Mouse (Mus musculus) bone marrow, adult 2 months (tissue): ENCODE results near the gene Cox6a2. TPM values are rescaled to one million over a fixed set of nuclear protein-coding genes. Genes with fewer than 3 reads are reported as not detected.

Experiments
- H3K27ac ChIP-seq: fragments of 200-500 bp; 2 replicates; pipeline ENCODE4 v1.5.1; 2012; ENCODE audit warnings: low read depth, mild to moderate bottlenecking, control low read depth, inconsistent platforms, low read length; ENCODE audit not compliant: control insufficient read depth, poor library complexity, insufficient read depth
- H3K4me1 ChIP-seq: fragments of 200-500 bp; 2 replicates; pipeline ENCODE4 v1.6.1; 2011; ENCODE audit warnings: low read length; ENCODE audit not compliant: control insufficient read depth, insufficient read depth
- H3K4me3 ChIP-seq: fragments of 200-500 bp; replicated peaks from 2 replicates; pipeline ENCODE3; 2011; ENCODE audit warnings: mild to moderate bottlenecking, low read depth, low read length, control low read depth; ENCODE audit not compliant: control insufficient read depth
- CTCF ChIP-seq: fragments of 200-500 bp; IDR thresholded peaks from 2 replicates; pipeline ENCODE4 v1.5.1; 2011; ENCODE audit warnings: low read length, control low read depth; ENCODE audit not compliant: control insufficient read depth, insufficient read depth
- POLR2A ChIP-seq: fragments of 200-500 bp; IDR thresholded peaks from 2 replicates; pipeline ENCODE4 v1.6.1; 2011; ENCODE audit warnings: low read depth, mild to moderate bottlenecking, control low read depth, low read length, borderline replicate concordance; ENCODE audit not compliant: control insufficient read depth
- WGBS: fragments of 180-500 bp; shearing (Covaris S2); methylation state at CpG from one replicate; pipeline ENCODE4 v1.1.7; 2018; 5-methylcytosine and 5-hydroxymethylcytosine counted together
- polyA plus RNA-seq: library from polyadenylated mRNA; stranded (reverse); fragments of >200 nt; gene quantifications from 2 replicates; pipeline ENCODE4 v1.2.4, GENCODE M21; 2011; ENCODE audit warnings: low replicate concordance; ENCODE audit not compliant: missing spikeins, insufficient read depth, insufficient read length

The Cox6a2 gene
- polyA plus RNA-seq, 1 experiment: 8.4 TPM

- Histone ChIP-seq H3K4me1 (peaks cover 4% of the 10 kb centered on the region), H3K4me3 (peak overlapping the region; percentile 4), H3K27ac (peak overlapping the region; percentile 19; the same call in 1 of the 2 replicates)
- no peak for TF ChIP-seq CTCF
- TF ChIP-seq POLR2A: no peak
- WGBS: 89% methylated on average over 18 of the region's 18 CpGs
Measured at GRCm38 (mm10) chr7:128205695-128206094, 492 bp downstream of the Cox6a2 start.

- TF ChIP-seq CTCF (no peak), POLR2A (no peak)
- H3K4me3 ChIP-seq: no peak overlapping the region
- H3K4me1 ChIP-seq: peaks cover 4% of the 10 kb centered on the region
- no peak overlapping the region for H3K27ac ChIP-seq
- WGBS: 84% methylated on average over 8 of the region's 8 CpGs
Measured at GRCm38 (mm10) chr7:128204179-128204578, 2.0 kb downstream of the Cox6a2 start.

GRCm38 (mm10) chr7:128203071-128203470, 3.1 kb downstream of the Cox6a2 start:
- no peak overlapping the region for H3K27ac ChIP-seq
- TF ChIP-seq POLR2A: no peak
- TF ChIP-seq CTCF: no peak
- H3K4me3 ChIP-seq: no peak overlapping the region
- 89% methylated on average over 9 of the region's 9 CpGs for WGBS
- H3K4me1 ChIP-seq: peaks cover 4% of the 10 kb centered on the region

GRCm38 (mm10) chr7:128201607-128202006, 4.6 kb downstream of the Cox6a2 start:
- 78% methylated on average over 9 of the region's 9 CpGs for WGBS
- no peak overlapping the region for H3K4me3 ChIP-seq
- H3K4me1 ChIP-seq: peaks cover 4% of the 10 kb centered on the region
- H3K27ac ChIP-seq: no peak overlapping the region
- no peak for TF ChIP-seq CTCF
- TF ChIP-seq POLR2A: no peak

GRCm38 (mm10) chr7:128181691-128182090, 24.5 kb downstream of the Cox6a2 start:
- WGBS: 51% methylated on average over 10 of the region's 10 CpGs
- Histone ChIP-seq H3K4me3 (no peak overlapping the region), H3K27ac (no peak overlapping the region), H3K4me1 (peaks cover 16% of the 10 kb centered on the region)
- TF ChIP-seq POLR2A (no peak), CTCF (no peak)

DNA sequence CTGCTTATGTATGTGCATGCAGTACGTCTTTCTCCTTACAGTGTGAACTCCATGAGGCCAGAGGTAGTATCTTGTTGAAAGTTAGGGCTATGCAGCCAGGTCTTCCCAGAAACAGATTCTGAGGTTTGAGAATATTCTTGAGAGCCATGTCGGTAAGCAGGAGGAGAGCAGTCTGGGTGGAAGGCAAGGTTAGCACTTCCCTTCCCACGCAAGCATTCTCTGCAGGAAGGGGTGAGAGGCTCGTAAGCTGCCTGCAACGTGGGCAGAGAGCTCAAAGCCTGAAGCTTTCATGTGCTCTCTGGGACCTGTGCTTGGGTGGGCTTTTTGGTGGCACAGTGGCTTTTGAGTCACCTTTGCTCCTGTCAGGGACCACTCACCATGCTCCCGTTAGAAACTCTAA, 25.6 kb downstream of the Cox6a2 start:
- WGBS: 17% methylated on average over 6 of the region's 6 CpGs
- H3K4me3 ChIP-seq: no peak overlapping the region
- TF ChIP-seq CTCF (no peak), POLR2A (no peak)
- H3K4me1 ChIP-seq: peaks cover 16% of the 10 kb centered on the region
- H3K27ac ChIP-seq: peak overlapping the region; percentile 16; the same call in 1 of the 2 replicates

- Histone ChIP-seq H3K4me1 (peaks cover 16% of the 10 kb centered on the region), H3K27ac (peak overlapping the region; percentile 16; the same call in 1 of the 2 replicates), H3K4me3 (no peak overlapping the region)
- WGBS: 14% methylated on average over 7 of the region's 7 CpGs
- TF ChIP-seq POLR2A (no peak), CTCF (no peak)
Measured at GRCm38 (mm10) chr7:128180126-128180525, 26.1 kb downstream of the Cox6a2 start.

DNA sequence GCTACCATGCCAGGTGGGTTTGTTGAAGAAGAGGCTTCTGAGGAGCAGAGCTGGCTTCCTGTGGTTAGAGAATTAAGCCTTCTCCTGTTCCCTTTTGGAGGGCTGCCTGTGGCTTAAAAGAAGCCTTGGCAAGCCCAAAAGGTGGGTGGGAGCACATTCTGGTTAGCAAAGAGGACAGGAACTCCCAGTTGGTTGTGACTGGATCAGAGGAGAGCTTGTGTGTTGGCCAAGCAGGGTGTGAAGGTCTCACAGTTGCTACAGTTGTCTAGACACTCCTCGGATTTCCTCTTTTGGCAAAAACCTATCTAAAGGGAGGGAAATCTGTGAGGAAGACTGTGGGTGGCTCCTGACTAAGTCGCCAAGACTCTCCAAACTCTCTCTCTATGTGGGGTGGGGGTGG, 27.8 kb downstream of the Cox6a2 start:
- WGBS: 15% methylated on average over 2 of the region's 2 CpGs
- peaks cover 16% of the 10 kb centered on the region for H3K4me1 ChIP-seq

GRCm38 (mm10) chr7:128169996-128170395, 36.2 kb downstream of the Cox6a2 start:
- no peak overlapping the region for H3K4me3 ChIP-seq
- H3K27ac ChIP-seq: no peak overlapping the region
- H3K4me1 ChIP-seq: no peaks in the 10 kb centered on the region; the same call in 1 of the 2 replicates
- 69% methylated on average over 3 of the region's 3 CpGs for WGBS
- TF ChIP-seq POLR2A (no peak), CTCF (no peak)

More for the DNA sequence above, 27.8 kb downstream of the Cox6a2 start:
- H3K27ac ChIP-seq: no peak overlapping the region
- TF ChIP-seq CTCF: no peak
- no peak for TF ChIP-seq POLR2A
- H3K4me3 ChIP-seq: no peak overlapping the region
